ENCODE assay signal across 15 mouse cellular contexts in the genomic region with DNA sequence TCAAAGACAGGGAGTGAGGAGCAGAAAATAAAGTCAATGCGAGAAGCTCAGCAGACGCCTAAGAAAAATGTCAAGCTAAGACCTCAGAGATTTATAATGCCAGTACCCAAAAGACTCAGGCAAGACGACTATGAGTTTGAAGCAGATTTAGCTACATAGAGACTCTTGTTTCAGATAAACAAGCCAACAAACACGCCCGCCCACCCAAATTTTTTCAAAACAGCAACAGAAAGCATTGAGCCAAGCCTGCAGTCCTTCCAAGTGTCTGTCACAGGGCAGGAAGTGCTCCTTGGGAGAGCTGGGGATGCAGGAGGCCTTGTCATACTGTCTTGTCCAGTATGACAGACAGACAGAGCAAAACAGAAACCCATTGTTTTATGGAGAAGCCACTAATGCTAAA. TPM values are rescaled to one million over a fixed set of nuclear protein-coding genes. Genes with fewer than 3 reads are reported as not detected.
"Had no signal": no experiment of that assay in that cellular context is flagged by ENCODE, and none has a peak within 500 bp of the region (broad histone marks: within the 10 kb centered on the region; RNA-seq: fewer than 3 reads in every experiment).

No protein-coding gene starts in this region.

- ATAC-seq: inflammation-experienced regulatory T-cells, adult 6 months; intestine, postnatal 0 days; midbrain, embryonic 13.5 days had no signal

- H3K36me3 ChIP-seq: kidney, embryonic 15.5 days; limb, embryonic 13.5 days; midbrain, embryonic 13.5 days; neural tube, embryonic 15.5 days had no signal

- DNase-seq: layer of hippocampus, adult 9-11 months; layer of hippocampus, postnatal 36 days; lung, adult 18-20 months; right cerebral cortex, adult 18-20 months had no signal

- H3K27me3 ChIP-seq: kidney, embryonic 15.5 days; limb, embryonic 13.5 days; midbrain, embryonic 13.5 days; neural tube, embryonic 15.5 days had no signal

- H3K27ac ChIP-seq: hindbrain, embryonic 14.5 days; kidney, embryonic 15.5 days; limb, embryonic 13.5 days; liver, embryonic 14.5 days; midbrain, embryonic 13.5 days; neural tube, embryonic 15.5 days had no signal

- H3K4me1 ChIP-seq: kidney, embryonic 15.5 days; limb, embryonic 13.5 days; midbrain, embryonic 13.5 days; neural tube, embryonic 15.5 days had no signal

- H3K4me3 ChIP-seq: kidney, embryonic 15.5 days; limb, embryonic 13.5 days; midbrain, embryonic 13.5 days; myocyte; neural tube, embryonic 15.5 days had no signal

- H3K9me3 ChIP-seq: kidney, embryonic 15.5 days; limb, embryonic 13.5 days; midbrain, embryonic 13.5 days; neural tube, embryonic 15.5 days had no signal

- H3K9ac ChIP-seq: hindbrain, embryonic 14.5 days; kidney, embryonic 15.5 days; limb, embryonic 13.5 days; liver, embryonic 14.5 days; midbrain, embryonic 13.5 days; neural tube, embryonic 15.5 days had no signal

- H3K4me2 ChIP-seq: hindbrain, embryonic 14.5 days; kidney, embryonic 15.5 days; limb, embryonic 13.5 days; midbrain, embryonic 13.5 days; neural tube, embryonic 15.5 days had no signal

RNA-seq across cellular contexts. Expression of a gene that starts 38.0 kb away (rescaled TPM):
- total RNA-seq: layer of hippocampus, postnatal 36 days; left cerebral cortex, postnatal 36 days had no signal
- polyA plus RNA-seq: hindbrain, embryonic 14.5 days; kidney, embryonic 15.5 days; midbrain, embryonic 13.5 days; neural tube, embryonic 11.5 days; neural tube, embryonic 15.5 days had no signal
